Mouse (Mus musculus) ovary, adult 10 weeks (tissue): ENCODE measurements around the gene Sdf2. TPM values are rescaled to one million over a fixed set of nuclear protein-coding genes. Genes with fewer than 3 reads are reported as not detected.

Experiments
- polyA plus RNA-seq: library from polyadenylated mRNA; stranded (reverse); fragments of 350-450 nt; fragmentation: Illumina TruSeq; extraction: RNeasy Lipid Tissue Mini Kit (QIAGEN cat#74804); gene quantifications from one replicate; pipeline ENCODE4 v1.2.3, GENCODE M21; 2014

Sdf2 gene
- 20.8 TPM for polyA plus RNA-seq

GRCm38 (mm10) chr11:78245627-78246317, at the start of gene Sdf2, which contains the start of gene Supt6:
Gene Sdf2 (plus strand): TSS chr11:78245746.
Gene Supt6 (minus strand): TSS chr11:78245987.

GRCm38 (mm10) chr11:78261380-78262352, 16.1 kb downstream of the Sdf2 start, which contains the start of gene 2610507B11Rik:
Gene 2610507B11Rik (plus strand): TSS chr11:78261752.

GRCm38 (mm10) chr11:78290654-78291053, 45.1 kb downstream of the Sdf2 start, which contains the start of gene BC030499:
Gene BC030499 (plus strand): TSS chr11:78290841.

GRCm38 (mm10) chr11:78301357-78302084, 56.0 kb downstream of the Sdf2 start, which contains the start of gene Spag5:
Gene Spag5 (plus strand): TSS chr11:78301529.

Other genes starting within 250 kb of the Sdf2 start
- 5.2 TPM for gene Dhrs13, start 213.5 kb upstream of the Sdf2 start, polyA plus RNA-seq
- gene Flot2, start 207.8 kb upstream of the Sdf2 start, polyA plus RNA-seq: 8.1 TPM
- gene Eral1, start 165.4 kb upstream of the Sdf2 start, polyA plus RNA-seq: 5.4 TPM
- 16.9 TPM for gene Fam222b, start 151.1 kb upstream of the Sdf2 start, polyA plus RNA-seq
- gene Traf4, start 80.2 kb upstream of the Sdf2 start, polyA plus RNA-seq: 1.7 TPM
- 3.7 TPM for gene Nek8, start 69.1 kb upstream of the Sdf2 start, polyA plus RNA-seq
- gene Tlcd1, start 69.0 kb upstream of the Sdf2 start, polyA plus RNA-seq: 17.7 TPM
- gene Rpl23a, start 62.2 kb upstream of the Sdf2 start, polyA plus RNA-seq: 1,489 TPM
- 11.2 TPM for gene Rab34, start 57.3 kb upstream of the Sdf2 start, polyA plus RNA-seq
- gene Proca1, start 52.4 kb upstream of the Sdf2 start, polyA plus RNA-seq: 5.0 TPM
- gene Supt6, start 241 bp downstream of the Sdf2 start, polyA plus RNA-seq: 25.1 TPM
- gene 2610507B11Rik, start 16.0 kb downstream of the Sdf2 start, polyA plus RNA-seq: 44.9 TPM
- gene BC030499, start 45.1 kb downstream of the Sdf2 start, polyA plus RNA-seq: 0.20 TPM
- 5.2 TPM for gene Spag5, start 55.8 kb downstream of the Sdf2 start, polyA plus RNA-seq
- 16.9 TPM for gene Aldoc, start 77.2 kb downstream of the Sdf2 start, polyA plus RNA-seq
- 3.0 TPM for gene Pigs, start 82.7 kb downstream of the Sdf2 start, polyA plus RNA-seq
- 6.0 TPM for gene Unc119, start 97.7 kb downstream of the Sdf2 start, polyA plus RNA-seq
- gene Foxn1, start 140.8 kb downstream of the Sdf2 start, polyA plus RNA-seq: not detected
- 0.17 TPM for gene Slc13a2, start 176.5 kb downstream of the Sdf2 start, polyA plus RNA-seq
- gene Slc46a1, start 220.0 kb downstream of the Sdf2 start, polyA plus RNA-seq: 0.74 TPM